Mouse (Mus musculus) MEL (cell line): ENCODE measurements at regions not wholly inside any gene's neighbourhood (a gene's known extent, or its start where the extent isn't known, plus 50 kb on each side); places are given as distances from the start of the nearest gene placed in this dataset.

ENCODE experiments used
- DNase-seq: peaks from one replicate; pipeline ENCODE4 v3.0.0; 2011; ENCODE audit warnings: low read depth, low spot score
- H3K27ac ChIP-seq: 2 replicates; pipeline ENCODE4 v1.5.1; 2012; ENCODE audit warnings: low read depth, mild to moderate bottlenecking, control low read depth, low read length, moderate library complexity; ENCODE audit not compliant: control insufficient read depth
- H3K27me3 ChIP-seq, 2 experiments: fragments of 150-350 bp in 1 of 2; sonication (generic) in 1 of 2; 2 replicates each; pipeline ENCODE4 v1.6.1; 2012; ENCODE audit warnings: low read length in 2 of 2, mild to moderate bottlenecking in 2 of 2, improper control_type of control experiment in 1 of 2, moderate library complexity in 1 of 2; ENCODE audit not compliant: insufficient read depth in 2 of 2, control insufficient read depth in 1 of 2
- H3K36me3 ChIP-seq, 2 experiments: 2 replicates each; pipeline ENCODE4 v1.6.1; 2012 to 2014; ENCODE audit warnings: low read length in 2 of 2, improper control_type of control experiment in 1 of 2, inconsistent platforms in 1 of 2, mild to moderate bottlenecking in 1 of 2; ENCODE audit not compliant: insufficient read depth in 2 of 2, control insufficient read depth in 1 of 2
- H3K4me1 ChIP-seq, 2 experiments: fragments of 150-350 bp in 1 of 2; sonication (generic) in 1 of 2; 2 replicates each; pipeline ENCODE4 v1.6.1; 2012; ENCODE audit warnings: low read length in 2 of 2, improper control_type of control experiment in 1 of 2, mild to moderate bottlenecking in 1 of 2; ENCODE audit not compliant: insufficient read depth in 2 of 2, control insufficient read depth in 1 of 2
- H3K4me3 ChIP-seq, 2 experiments: fragments of 150-350 bp in 1 of 2; sonication (generic) in 1 of 2; 2 replicates each; pipeline ENCODE4 v1.5.1; 2012; ENCODE audit warnings: low read depth in 2 of 2, low read length in 2 of 2, mild to moderate bottlenecking in 2 of 2, moderate library complexity in 2 of 2, control low read depth in 1 of 2, improper control_type of control experiment in 1 of 2; ENCODE audit not compliant: control insufficient read depth in 1 of 2, insufficient read depth in 1 of 2
- H3K79me2 ChIP-seq: 2 replicates; pipeline ENCODE4 v1.6.1; 2012; ENCODE audit warnings: mild to moderate bottlenecking, low read length, moderate library complexity; ENCODE audit not compliant: control insufficient read depth, poor library complexity, insufficient read depth
- H3K9ac ChIP-seq: 2 replicates; pipeline ENCODE4 v1.6.1; 2012; ENCODE audit warnings: low read depth, mild to moderate bottlenecking, control low read depth, low read length, moderate library complexity; ENCODE audit not compliant: control insufficient read depth, poor library complexity, severe bottlenecking
- H3K9me3 ChIP-seq: fragments of 150-350 bp; sonication (generic); replicated peaks from 2 replicates; pipeline ENCODE4 v1.6.1; 2012; ENCODE audit warnings: mild to moderate bottlenecking, low read length, improper control_type of control experiment, moderate library complexity; ENCODE audit not compliant: insufficient read depth
- BHLHE40 ChIP-seq: IDR thresholded peaks from 2 replicates; pipeline ENCODE4 v1.6.1; 2012; ENCODE audit warnings: low read depth, mild to moderate bottlenecking, inconsistent platforms, low read length, improper control_type of control experiment, borderline replicate concordance
- CHD1 ChIP-seq: IDR thresholded peaks from 2 replicates; pipeline ENCODE4 v1.6.1; 2012; ENCODE audit warnings: low read depth, mild to moderate bottlenecking, inconsistent platforms, low read length, improper control_type of control experiment
- CTCF ChIP-seq, 3 experiments: IDR thresholded peaks in 2 of 3; conservative IDR thresholded peaks in 1 of 3; 2 replicates each; pipeline ENCODE4 v1.5.1; 2011 to 2012; ENCODE audit warnings: low read length in 3 of 3, low read depth in 2 of 3, mild to moderate bottlenecking in 2 of 3, improper control_type of control experiment in 1 of 3, inconsistent platforms in 1 of 3, mixed read lengths in 1 of 3, moderate library complexity in 1 of 3; ENCODE audit not compliant: control insufficient read depth in 1 of 3, insufficient read depth in 1 of 3, poor library complexity in 1 of 3, severe bottlenecking in 1 of 3
- GATA1 ChIP-seq: IDR thresholded peaks from 2 replicates; pipeline ENCODE4 v1.6.1; 2011; ENCODE audit warnings: low read depth, low read length, improper control_type of control experiment
- HCFC1 ChIP-seq: IDR thresholded peaks from 2 replicates; pipeline ENCODE4 v1.6.1; 2012; ENCODE audit warnings: low read depth, mild to moderate bottlenecking, inconsistent platforms, low read length, improper control_type of control experiment, moderate library complexity
- MAZ ChIP-seq: IDR thresholded peaks from 2 replicates; pipeline ENCODE4 v1.6.1; 2012; ENCODE audit warnings: low read depth, mild to moderate bottlenecking, inconsistent platforms, low read length, improper control_type of control experiment
- MEF2A ChIP-seq: IDR thresholded peaks from 2 replicates; pipeline ENCODE4 v1.6.1; 2014; ENCODE audit warnings: low read depth, mild to moderate bottlenecking, inconsistent platforms, low read length, improper control_type of control experiment; ENCODE audit not compliant: poor library complexity, insufficient replicate concordance, severe bottlenecking; ENCODE audit errors: extremely low read depth
- MYC ChIP-seq: IDR thresholded peaks from 2 replicates; pipeline ENCODE4 v1.6.1; 2011; ENCODE audit warnings: low read depth, mild to moderate bottlenecking, low read length, improper control_type of control experiment, moderate library complexity
- NRF1 ChIP-seq: IDR thresholded peaks from 2 replicates; pipeline ENCODE4 v1.6.1; 2014; ENCODE audit warnings: low read depth, mild to moderate bottlenecking, inconsistent platforms, low read length, improper control_type of control experiment, moderate library complexity; ENCODE audit not compliant: poor library complexity, insufficient read depth, severe bottlenecking
- POLR2A ChIP-seq, 2 experiments: IDR thresholded peaks; 2 replicates each; pipeline ENCODE4 v1.6.1; 2011 to 2012; ENCODE audit warnings: low read length in 2 of 2, mild to moderate bottlenecking in 2 of 2, control low read depth in 1 of 2, improper control_type of control experiment in 1 of 2, low read depth in 1 of 2, moderate library complexity in 1 of 2; ENCODE audit not compliant: control insufficient read depth in 1 of 2, insufficient read depth in 1 of 2, poor library complexity in 1 of 2
- POLR2AphosphoS2 ChIP-seq: IDR thresholded peaks from 2 replicates; pipeline ENCODE4 v1.6.1; 2011; ENCODE audit warnings: low read length, improper control_type of control experiment
- POLR2AphosphoS5 ChIP-seq: IDR thresholded peaks from 2 replicates; pipeline ENCODE4 v1.6.1; 2012; ENCODE audit warnings: low read depth, borderline replicate concordance, mild to moderate bottlenecking, inconsistent platforms, low read length, moderate library complexity, mixed read lengths
- RAD21 ChIP-seq: IDR thresholded peaks from 2 replicates; pipeline ENCODE4 v1.6.1; 2011; ENCODE audit warnings: mild to moderate bottlenecking, low read depth, low read length, improper control_type of control experiment
- USF1 ChIP-seq: IDR thresholded peaks from 2 replicates; pipeline ENCODE4 v1.6.1; 2014; ENCODE audit warnings: low read depth, mild to moderate bottlenecking, inconsistent platforms, low read length, improper control_type of control experiment, moderate library complexity
- ZC3H11A ChIP-seq: IDR thresholded peaks from 2 replicates; pipeline ENCODE4 v1.6.1; 2012; ENCODE audit warnings: low read depth, mild to moderate bottlenecking, inconsistent platforms, low read length, improper control_type of control experiment
- ZMIZ1 ChIP-seq: IDR thresholded peaks from 2 replicates; pipeline ENCODE4 v1.6.1; 2012; ENCODE audit warnings: low read depth, mild to moderate bottlenecking, inconsistent platforms, low read length, improper control_type of control experiment, moderate library complexity

- no peaks in the 10 kb centered on the region for H3K79me2 ChIP-seq
- H3K4me1 ChIP-seq: no peaks in the 10 kb centered on the region
- H3K27me3 ChIP-seq: no peaks in the 10 kb centered on the region
- H3K36me3 ChIP-seq: no peaks in the 10 kb centered on the region
- no peak for DNase-seq
- TF ChIP-seq HCFC1: no peak
- TF ChIP-seq, all 39 proteins: peak for 0
- H3K9ac ChIP-seq: no peak overlapping the region
- no peaks in the 10 kb centered on the region for H3K9me3 ChIP-seq
- no peak overlapping the region for H3K4me3 ChIP-seq
- H3K27ac ChIP-seq: no peak overlapping the region
Measured at GRCm38 (mm10) chr16:9153501-9153900, 323.6 kb downstream of the 1810013L24Rik start.

GRCm38 (mm10) chr16:9165763-9166310, 335.9 kb downstream of the 1810013L24Rik start:
- Histone ChIP-seq H3K4me3 (no peak overlapping the region), H3K9ac (no peak overlapping the region), H3K4me1 (no peaks in the 10 kb centered on the region), H3K79me2 (no peaks in the 10 kb centered on the region), H3K9me3 (no peaks in the 10 kb centered on the region), H3K27ac (no peak overlapping the region), H3K27me3 (no peaks in the 10 kb centered on the region), H3K36me3 (no peaks in the 10 kb centered on the region)
- TF ChIP-seq BHLHE40 (no peak), POLR2A (IDR thresholded peaks at IDR 0.05; ENCODE audit: control insufficient read depth in 1 of 2, insufficient read depth in 1 of 2, low read depth in 1 of 2, low read length in 2 of 2, poor library complexity in 1 of 2) (no peak), USF1 (no peak), CTCF (IDR thresholded peaks at IDR 0.05 in 2 of 3, conservative IDR thresholded peaks at IDR 0.05 in 1 of 3; ENCODE audit: control insufficient read depth in 1 of 3, insufficient read depth in 1 of 3, low read depth in 2 of 3, low read length in 3 of 3, poor library complexity in 1 of 3, severe bottlenecking in 1 of 3) (no peak), MYC (no peak), GATA1 (no peak), POLR2AphosphoS2 (no peak), POLR2AphosphoS5 (no peak), HCFC1 (no peak), CHD1 (no peak), ZMIZ1 (no peak), ZC3H11A (no peak), MAZ (no peak), RAD21 (no peak), MEF2A (no peak)
- no peak for DNase-seq

- TF ChIP-seq NRF1 (no peak), POLR2A (IDR thresholded peaks at IDR 0.05; ENCODE audit: control insufficient read depth in 1 of 2, insufficient read depth in 1 of 2, low read depth in 1 of 2, low read length in 2 of 2, poor library complexity in 1 of 2) (no peak)
- Histone ChIP-seq H3K27me3 (no peaks in the 10 kb centered on the region), H3K9me3 (no peaks in the 10 kb centered on the region), H3K79me2 (no peaks in the 10 kb centered on the region), H3K27ac (no peak overlapping the region), H3K4me3 (no peak overlapping the region), H3K36me3 (no peaks in the 10 kb centered on the region), H3K9ac (no peak overlapping the region), H3K4me1 (no peaks in the 10 kb centered on the region)
- no peak for DNase-seq
Measured at GRCm38 (mm10) chr16:9176402-9176801, 346.5 kb downstream of the 1810013L24Rik start.
